Mouse (Mus musculus) cerebellum, postnatal 10 days (tissue): ENCODE results near the gene Mgarp.
"Not testable (repeated sequence)": the region's sequence is repeated elsewhere in the genome, so short reads cannot be mapped to it uniquely, and the experiment has no call there.

Experiments used
- DNase-seq, 2 experiments: peaks; one replicate each; pipeline ENCODE4 v3.0.0; 2021; ENCODE audit warnings: mixed read lengths in 2 of 2

Mgarp gene

DNA sequence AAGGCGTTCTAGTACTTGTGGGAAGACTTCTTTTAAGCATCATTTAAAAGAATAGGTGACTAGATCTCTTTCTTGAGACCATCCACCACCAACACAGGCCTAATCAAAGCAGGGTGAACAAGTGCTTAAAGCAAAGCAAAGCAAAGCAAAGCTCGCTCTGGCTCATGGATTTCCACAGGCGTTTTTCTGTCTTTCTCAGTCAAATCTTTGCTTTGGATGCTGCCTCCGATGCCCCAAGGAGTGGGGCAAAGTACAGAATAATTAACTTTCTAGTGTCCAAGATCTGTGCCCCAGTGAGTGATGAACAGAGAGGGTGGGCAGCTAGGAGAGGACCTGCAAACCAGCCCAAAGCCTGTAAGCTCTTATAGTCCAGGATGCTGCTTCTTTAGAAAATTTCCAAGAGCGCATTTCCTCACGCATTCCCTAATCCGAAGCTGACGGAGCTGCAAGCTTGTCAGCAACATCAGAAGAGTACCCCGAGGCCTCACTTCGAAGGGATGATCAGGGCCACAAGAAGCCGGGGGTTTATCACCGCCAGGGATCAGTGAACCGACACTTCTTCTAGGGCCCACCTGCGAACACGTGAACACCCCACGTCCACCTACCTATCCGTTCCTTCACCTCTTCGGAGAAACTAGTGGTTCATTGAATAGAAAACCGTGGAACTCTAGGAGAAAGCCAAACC lies 935 bp downstream of the Mgarp start:
- DNase-seq = no peak

DNA sequence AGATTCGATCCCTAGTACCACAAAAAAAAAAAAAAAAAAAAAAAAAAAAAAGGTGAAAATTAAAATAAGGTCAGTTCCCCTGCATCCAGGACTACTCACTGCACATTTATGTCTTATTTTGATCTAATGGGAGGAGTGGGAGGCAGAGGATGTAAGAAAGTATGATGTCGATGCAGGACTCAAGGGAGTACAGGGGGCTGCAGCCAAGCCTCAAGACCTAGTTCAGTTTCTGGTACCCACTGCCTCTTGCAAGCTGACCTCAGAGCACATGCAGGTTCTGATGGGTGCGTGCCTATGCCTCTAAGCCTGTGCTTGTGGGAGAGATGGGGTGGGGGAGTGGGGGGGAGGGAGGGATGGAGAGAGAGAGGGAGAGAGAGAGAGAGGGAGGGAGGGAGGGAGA lies 1.7 kb downstream of the Mgarp start:
- DNase-seq = no peak

DNA sequence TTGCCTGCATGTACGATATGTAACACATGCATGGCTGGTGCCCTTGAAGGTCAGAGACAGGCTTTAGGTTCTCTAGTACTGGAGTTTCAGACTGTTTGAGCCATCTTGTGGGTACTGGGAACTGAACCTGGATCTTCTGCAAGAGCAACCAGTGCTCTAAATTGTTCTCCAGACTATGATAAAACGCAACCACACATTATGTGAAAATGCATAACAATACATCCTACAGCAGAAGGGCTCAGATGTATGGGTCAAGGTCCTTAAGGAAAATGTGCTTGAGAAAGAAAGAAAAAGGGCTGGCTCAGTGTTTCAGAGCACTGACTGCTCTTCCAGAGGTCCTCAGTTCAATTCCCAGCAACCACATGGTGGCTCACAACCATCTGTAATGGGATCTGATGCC lies 2.9 kb downstream of the Mgarp start:
- DNase-seq = no peak

GRCm38 (mm10) chr3:51393018-51393417 lies 3.5 kb downstream of the Mgarp start:
- not testable (repeated sequence) for DNase-seq

GRCm38 (mm10) chr3:51391591-51391990 lies 4.9 kb downstream of the Mgarp start:
- no peak for DNase-seq

DNA sequence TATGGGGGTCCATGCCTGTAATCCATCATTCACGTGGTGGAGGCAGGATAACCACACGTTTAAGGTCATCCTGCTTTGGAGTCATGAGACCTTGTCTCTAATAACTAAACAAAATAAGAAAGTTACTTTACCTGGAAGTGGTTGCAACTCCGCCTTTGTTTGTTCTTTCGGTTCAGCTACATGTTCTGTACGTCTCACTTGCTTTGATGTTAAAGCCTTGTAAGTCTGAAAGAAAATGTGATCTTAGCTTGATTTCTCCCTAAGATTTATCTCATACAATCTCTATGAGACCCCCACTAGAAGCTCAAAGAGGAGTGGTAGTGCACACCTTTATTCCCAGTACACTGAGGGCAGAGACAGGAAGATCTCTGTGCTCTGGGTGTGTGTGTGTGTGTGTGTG lies 5.4 kb downstream of the Mgarp start:
- DNase-seq = no peak

GRCm38 (mm10) chr3:51388904-51389303 lies 7.6 kb downstream of the Mgarp start:
- no peak for DNase-seq

GRCm38 (mm10) chr3:51387868-51388381 lies 8.6 kb downstream of the Mgarp start:
- DNase-seq = peak; percentile 76 to 83

GRCm38 (mm10) chr3:51387134-51387451 lies 9.4 kb downstream of the Mgarp start:
- no peak for DNase-seq

DNA sequence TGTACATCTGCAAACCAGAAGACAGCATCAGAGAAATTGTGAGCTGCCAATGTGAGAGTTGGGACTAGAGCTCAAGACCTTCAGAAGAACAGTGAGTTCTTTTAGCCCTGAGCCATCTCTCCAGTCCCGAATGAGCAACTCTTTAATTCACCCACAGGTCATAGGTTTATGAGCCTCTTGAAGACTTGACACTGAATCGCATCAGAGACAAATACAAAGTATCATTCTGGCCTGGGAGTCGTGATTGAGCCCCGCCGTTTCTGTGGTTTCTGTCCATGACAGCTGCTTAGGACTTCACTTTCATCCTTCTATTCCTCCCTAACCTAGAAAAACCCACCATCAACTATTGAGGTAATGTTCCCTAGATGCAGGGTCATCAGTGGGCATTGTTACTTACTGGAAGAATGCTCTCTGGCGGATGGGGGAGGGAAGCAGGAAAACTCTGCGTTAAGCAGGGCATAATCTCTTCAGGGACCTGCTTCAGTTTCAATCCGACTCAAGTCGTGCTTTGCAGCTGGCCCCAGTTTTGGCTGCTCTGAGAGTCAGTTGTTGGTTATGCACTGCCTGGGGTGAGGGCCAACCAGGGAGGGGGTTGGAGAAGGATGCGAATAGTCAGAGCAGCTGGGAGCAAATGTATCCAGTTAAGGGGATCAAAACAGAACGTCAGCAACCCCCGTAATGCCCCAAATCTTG lies 10.0 kb downstream of the Mgarp start:
- DNase-seq = peak; percentile 32 to 51

- DNase-seq = peak; percentile 78 to 84
Observed at GRCm38 (mm10) chr3:51383409-51383808, 13.1 kb downstream of the Mgarp start.

GRCm38 (mm10) chr3:51380660-51381014 lies 15.9 kb downstream of the Mgarp start:
- DNase-seq = no peak

GRCm38 (mm10) chr3:51379786-51380659 lies 16.5 kb downstream of the Mgarp start:
- no peak for DNase-seq

- DNase-seq = no peak
Observed at GRCm38 (mm10) chr3:51378665-51378946, 17.9 kb downstream of the Mgarp start.

GRCm38 (mm10) chr3:51377878-51378664 lies 18.5 kb downstream of the Mgarp start:
- peak; percentile 38 to 54 for DNase-seq

DNA sequence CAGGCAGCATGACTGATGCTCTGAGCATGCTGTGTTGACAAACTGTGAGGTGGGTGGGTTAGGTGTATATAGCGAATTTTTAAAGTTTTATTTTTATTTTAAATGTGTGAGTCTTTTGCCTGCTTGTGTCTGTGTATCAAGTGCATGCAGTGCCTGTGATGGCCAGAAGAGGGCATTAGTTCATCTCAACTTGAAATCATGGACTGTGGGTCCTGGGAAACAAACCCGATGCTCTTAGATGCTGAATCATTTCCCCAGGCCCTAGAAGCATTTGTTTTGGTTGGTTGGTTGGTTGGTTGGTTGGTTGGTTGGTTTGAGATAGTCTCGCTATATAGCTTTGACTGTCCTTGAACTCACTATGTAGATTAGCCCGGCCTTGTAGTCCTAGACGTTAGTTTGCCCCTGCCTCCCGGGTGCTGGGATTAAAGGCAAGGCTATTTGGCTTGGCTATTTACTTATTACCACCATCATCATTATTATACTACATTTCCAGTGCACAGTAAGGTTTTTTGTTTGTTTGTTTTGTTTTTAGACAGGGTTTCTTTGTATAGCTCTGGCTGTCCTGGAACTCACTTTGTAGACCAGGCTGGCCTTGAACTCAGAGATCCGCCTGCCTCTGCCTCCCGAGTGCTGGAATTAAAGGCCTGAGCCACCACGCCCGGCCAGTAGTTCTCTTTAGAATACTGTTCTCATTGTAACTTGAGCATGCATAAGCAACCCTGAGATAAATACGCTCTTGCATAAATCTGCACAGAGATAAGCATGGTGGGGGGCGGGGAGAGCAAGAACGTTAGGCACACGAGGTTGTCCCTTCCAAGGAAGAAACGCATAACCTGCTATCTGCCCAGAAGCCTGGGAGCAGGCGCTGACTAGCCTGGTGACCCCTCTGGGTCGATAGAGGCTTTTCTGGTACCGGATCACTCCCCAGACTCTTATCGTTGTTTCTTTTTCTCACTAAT lies 21.0 kb downstream of the Mgarp start:
- DNase-seq = peak; percentile 73 to 81

GRCm38 (mm10) chr3:51373544-51373943 lies 23.0 kb downstream of the Mgarp start:
- DNase-seq = no peak

- DNase-seq = no peak
Observed at GRCm38 (mm10) chr3:51372883-51373282, 23.7 kb downstream of the Mgarp start.

- no peak for DNase-seq
Observed at GRCm38 (mm10) chr3:51371826-51372225, 24.7 kb downstream of the Mgarp start.

- no peak for DNase-seq
Observed at GRCm38 (mm10) chr3:51368011-51368410, 28.5 kb downstream of the Mgarp start.

DNA sequence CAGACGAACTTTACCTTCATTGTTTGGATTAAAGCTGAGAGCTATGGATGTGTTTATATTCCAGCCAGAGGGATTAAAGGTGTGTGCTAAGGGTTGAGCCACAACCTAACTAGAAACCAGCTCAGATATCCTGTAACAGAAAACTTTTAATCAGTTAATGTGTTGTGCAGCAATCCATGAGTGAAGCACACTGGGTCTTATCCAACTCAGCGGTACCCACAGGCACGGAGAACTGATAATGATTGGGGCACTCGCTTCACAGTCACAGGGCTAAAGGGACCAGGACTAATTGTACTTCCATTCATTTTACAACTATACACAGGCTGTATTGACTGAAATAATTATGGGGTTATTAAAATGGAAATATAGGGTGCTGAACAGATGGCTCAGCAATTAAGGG lies 29.6 kb downstream of the Mgarp start:
- no peak for DNase-seq

GRCm38 (mm10) chr3:51365517-51365882 lies 31.0 kb downstream of the Mgarp start:
- no peak for DNase-seq
